Mouse (Mus musculus) monocyte, adult 59 days (primary cell): ENCODE data around the gene Ltb4r1. TPM values are rescaled to one million over a fixed set of nuclear protein-coding genes. Genes with fewer than 3 reads are reported as not detected.

ENCODE experiments used
- total RNA-seq, 2 experiments: library from RNA; stranded (reverse); gene quantifications; one replicate each; pipeline ENCODE4 v1.2.4; 2023

The Ltb4r1 gene
- total RNA-seq: 10 to 100 TPM; 57.1 to 61.8 TPM

DNA sequence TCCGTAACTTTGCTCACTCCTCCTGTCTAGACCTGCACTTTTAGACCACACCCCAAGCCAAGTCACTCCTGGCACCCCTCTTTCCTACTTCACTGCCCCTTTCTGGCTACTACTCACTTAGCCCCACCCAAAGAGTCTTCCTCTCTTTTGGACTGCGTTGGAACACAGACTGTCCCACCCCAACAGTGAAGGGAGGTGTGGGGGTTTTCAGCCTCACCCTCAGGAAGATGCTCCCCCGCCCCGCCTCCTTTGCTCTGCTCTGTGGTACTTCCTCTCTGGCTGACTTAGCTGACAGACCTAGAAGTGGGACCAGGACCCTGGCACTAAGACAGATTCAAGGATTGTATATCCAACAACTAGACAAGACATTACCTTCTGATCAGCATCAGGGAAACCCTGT, at the start of gene Ltb4r1:
TSS of gene Ltb4r1 (plus strand) at position 267 of the 400 bp plus-strand sequence.

GRCm38 (mm10) chr14:55721700-55722437, 43.9 kb upstream of the Ltb4r1 start, which contains the start of gene Rabggta:
Rabggta (minus strand) TSS chr14:55722263.

GRCm38 (mm10) chr14:55745180-55745860, 20.4 kb upstream of the Ltb4r1 start, which contains the start of the genes Dhrs1 and Nop9:
Dhrs1 (minus strand) TSS chr14:55745690.
Nop9 (plus strand) TSS chr14:55745693.

GRCm38 (mm10) chr14:55758363-55758784, 7.4 kb upstream of the Ltb4r1 start, which contains the start of gene Cideb:
Cideb (minus strand) TSS chr14:55758458.

DNA sequence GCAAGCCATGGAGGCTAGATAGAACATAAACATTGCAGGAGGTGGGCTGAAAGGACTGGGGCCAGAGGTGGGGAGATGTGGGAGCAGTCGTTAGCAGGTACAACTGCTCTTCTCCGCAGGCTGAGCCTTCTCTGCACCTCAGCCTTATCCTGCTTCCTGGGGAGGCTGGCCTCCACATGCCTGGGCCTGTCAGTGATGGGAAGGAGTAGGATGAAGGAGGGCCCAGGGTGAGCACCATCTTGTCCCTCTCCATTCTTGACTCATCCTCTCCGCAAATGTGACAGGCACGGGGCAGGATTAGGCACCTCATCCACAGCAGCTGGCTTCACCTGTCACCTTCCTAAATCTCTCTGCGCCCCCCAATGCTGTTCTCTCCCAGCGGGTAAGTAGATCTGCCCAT, 4.6 kb upstream of the Ltb4r1 start, which contains the start of gene Ltb4r2:
TSS of gene Ltb4r2 (plus strand) at position 266 of the 400 bp plus-strand sequence.

DNA sequence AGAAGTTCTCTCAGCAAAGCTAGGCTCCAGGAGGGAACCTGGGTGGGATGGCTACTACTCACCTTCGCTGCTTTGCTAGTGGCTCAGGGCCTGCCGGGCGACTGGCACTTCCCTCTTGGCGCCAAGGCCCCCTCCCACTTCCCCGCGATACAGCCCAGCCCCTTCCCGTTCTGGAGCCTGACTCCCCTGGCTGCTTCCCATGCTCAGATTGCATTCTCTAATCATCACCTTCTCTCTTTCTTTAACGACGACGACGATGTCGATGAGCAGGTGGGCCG, 18.1 kb downstream of the Ltb4r1 start, which contains the start of gene Adcy4:
TSS of gene Adcy4 (minus strand) at position 138 of the 278 bp plus-strand sequence.

DNA sequence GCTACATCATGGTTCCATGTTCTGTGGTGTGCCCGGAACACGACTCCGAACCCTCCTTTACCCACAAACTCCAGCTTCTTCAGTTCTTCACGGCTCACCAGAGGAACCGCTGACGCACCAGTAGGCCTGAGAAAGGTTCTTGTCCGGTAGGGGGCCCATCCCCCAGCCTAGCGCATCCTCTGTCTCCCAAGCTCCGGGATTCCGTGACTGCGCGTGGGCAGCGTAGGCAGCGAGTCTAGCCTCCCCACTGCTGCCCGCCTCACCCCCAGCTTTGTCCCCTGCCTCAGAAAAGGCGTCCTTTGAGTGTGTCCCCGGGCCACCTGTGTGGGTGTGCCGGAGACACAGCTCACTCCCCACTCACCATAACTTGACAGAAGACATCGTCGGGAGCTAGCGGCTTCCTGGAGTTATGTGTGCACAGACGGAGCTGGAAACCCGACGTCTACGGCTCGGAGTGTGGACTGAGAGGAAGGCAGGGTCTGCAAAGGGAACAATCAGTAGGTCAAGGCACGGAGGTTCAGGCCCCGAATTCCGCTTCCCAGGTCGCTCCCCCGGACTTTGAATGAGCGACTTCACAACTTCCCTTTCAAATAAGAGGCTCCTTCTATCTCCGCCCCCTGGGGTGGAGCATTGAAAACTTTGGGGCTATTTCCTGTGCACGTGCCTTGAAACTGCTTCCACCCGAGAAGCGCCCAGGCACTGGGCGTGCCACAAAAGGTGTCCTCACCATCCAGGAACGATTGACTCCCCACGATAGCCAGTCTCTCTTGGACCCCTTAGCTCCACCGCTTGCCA, 22.7 kb downstream of the Ltb4r1 start, which contains the start of gene Ripk3:
TSS of gene Ripk3 (minus strand) at position 610 of the 795 bp plus-strand sequence.

Other genes starting within 250 kb of the Ltb4r1 start
- not detected for gene Nrl, start 241.0 kb upstream of the Ltb4r1 start, total RNA-seq
- gene Pck2, start 225.7 kb upstream of the Ltb4r1 start, total RNA-seq: 10 to 100 TPM; 25.6 to 25.8 TPM
- gene Dcaf11, start 206.0 kb upstream of the Ltb4r1 start, total RNA-seq: 10 to 100 TPM; 69.5 to 86.4 TPM
- 1 to 10 TPM; 5.8 to 7.1 TPM for gene A730061H03Rik, start 205.6 kb upstream of the Ltb4r1 start, total RNA-seq
- not detected for gene Fitm1, start 190.3 kb upstream of the Ltb4r1 start, total RNA-seq
- gene Psme1, start 187.8 kb upstream of the Ltb4r1 start, total RNA-seq: 100 to 1,000 TPM; 242 to 257 TPM
- 10 to 100 TPM in 1 of 2 experiments, 1 to 10 TPM in 1; 7.3 to 11.2 TPM for gene Emc9, start 180.7 kb upstream of the Ltb4r1 start, total RNA-seq
- gene Psme2, start 174.8 kb upstream of the Ltb4r1 start, total RNA-seq: 100 to 1,000 TPM; 340 to 355 TPM
- gene Rnf31, start 174.3 kb upstream of the Ltb4r1 start, total RNA-seq: 10 to 100 TPM; 72.7 to 87.7 TPM
- 100 to 1,000 TPM; 103 to 113 TPM for gene Irf9, start 162.4 kb upstream of the Ltb4r1 start, total RNA-seq
- gene Rec8, start 147.9 kb upstream of the Ltb4r1 start, total RNA-seq: not detected
- 10 to 100 TPM; 27.8 to 33.7 TPM for gene Ipo4, start 130.0 kb upstream of the Ltb4r1 start, total RNA-seq
- gene Gm49378, start 128.1 kb upstream of the Ltb4r1 start, total RNA-seq: 1 to 10 TPM; 2.0 to 3.1 TPM
- 10 to 100 TPM; 43.7 to 44.6 TPM for gene Tm9sf1, start 122.2 kb upstream of the Ltb4r1 start, total RNA-seq
- gene Tssk4, start 115.8 kb upstream of the Ltb4r1 start, total RNA-seq: 1 to 10 TPM; 2.0 to 2.1 TPM
- 10 to 100 TPM; 32.1 to 40.0 TPM for gene Mdp1, start 105.5 kb upstream of the Ltb4r1 start, total RNA-seq
- gene Gmpr2, start 94.0 kb upstream of the Ltb4r1 start, total RNA-seq: 10 to 100 TPM; 26.1 to 29.0 TPM
- gene Nedd8, start 93.8 kb upstream of the Ltb4r1 start, total RNA-seq: 100 to 1,000 TPM; 227 to 260 TPM
- gene Tinf2, start 84.1 kb upstream of the Ltb4r1 start, total RNA-seq: 10 to 100 TPM; 64.2 to 64.6 TPM
- 10 to 100 TPM; 12.0 to 21.3 TPM for gene Tgm1, start 52.0 kb upstream of the Ltb4r1 start, total RNA-seq
- gene Rabggta, start 43.7 kb upstream of the Ltb4r1 start, total RNA-seq: 10 to 100 TPM; 45.5 to 46.2 TPM
- gene Dhrs1, start 20.3 kb upstream of the Ltb4r1 start, total RNA-seq: 10 to 100 TPM; 61.5 to 82.7 TPM
- gene Nop9, start 20.3 kb upstream of the Ltb4r1 start, total RNA-seq: 10 to 100 TPM; 19.2 to 28.9 TPM
- gene Cideb, start 7.5 kb upstream of the Ltb4r1 start, total RNA-seq: under 1 TPM in 1 of 2 experiments, not detected in 1; 0.42 TPM
- under 1 TPM; 0.46 to 0.63 TPM for gene Ltb4r2, start 4.5 kb upstream of the Ltb4r1 start, total RNA-seq
- 1 to 10 TPM; 5.0 to 7.3 TPM for gene Adcy4, start 18.1 kb downstream of the Ltb4r1 start, total RNA-seq
- gene Ripk3, start 22.9 kb downstream of the Ltb4r1 start, total RNA-seq: 100 to 1,000 TPM; 113 to 122 TPM
- gene Nfatc4, start 57.2 kb downstream of the Ltb4r1 start, total RNA-seq: not detected
- 1 to 10 TPM; 5.9 to 8.2 TPM for gene Nynrin, start 88.0 kb downstream of the Ltb4r1 start, total RNA-seq
- under 1 TPM in 1 of 2 experiments, not detected in 1; 0.09 TPM for gene Cbln3, start 118.4 kb downstream of the Ltb4r1 start, total RNA-seq
- 10 to 100 TPM; 51.6 to 59.0 TPM for gene Khnyn, start 119.0 kb downstream of the Ltb4r1 start, total RNA-seq
- gene Sdr39u1, start 134.3 kb downstream of the Ltb4r1 start, total RNA-seq: under 1 TPM; 0.88 to 0.97 TPM
- gene Cma1, start 178.7 kb downstream of the Ltb4r1 start, total RNA-seq: not detected
- not detected for gene Cma2, start 185.0 kb downstream of the Ltb4r1 start, total RNA-seq